11 mouse cellular contexts compared by ENCODE assay signal in genomic region chr4:57068397-57068796, GRCm38 (mm10).
"Had no signal": no experiment of that assay in that cellular context is flagged by ENCODE, and none has a peak within 500 bp of the region (broad histone marks: within the 10 kb centered on the region; RNA-seq: fewer than 3 reads in every experiment).

No protein-coding gene starts in this region.

- H3K9ac ChIP-seq: intestine, embryonic 15.5 days; limb, embryonic 13.5 days; liver, embryonic 14.5 days; midbrain, embryonic 13.5 days had no signal

- ATAC-seq: intestine, embryonic 15.5 days; midbrain, embryonic 13.5 days had no signal

- H3K4me3 ChIP-seq: intestine, embryonic 15.5 days; layer of hippocampus, adult 2 months; limb, embryonic 13.5 days; midbrain, embryonic 13.5 days had no signal

- H3K9me3 ChIP-seq: intestine, embryonic 15.5 days; limb, embryonic 13.5 days; midbrain, embryonic 13.5 days had no signal

- H3K4me2 ChIP-seq: intestine, embryonic 15.5 days; limb, embryonic 13.5 days; midbrain, embryonic 13.5 days had no signal

- H3K27me3 ChIP-seq: intestine, embryonic 15.5 days; midbrain, embryonic 13.5 days had no signal

- H3K36me3 ChIP-seq: intestine, embryonic 15.5 days; limb, embryonic 13.5 days; midbrain, embryonic 13.5 days had no signal

- H3K27ac ChIP-seq: intestine, embryonic 15.5 days; layer of hippocampus, adult 2 months; limb, embryonic 13.5 days; liver, embryonic 14.5 days; midbrain, embryonic 13.5 days had no signal

- DNase-seq: kidney, adult 18-20 months; kidney, postnatal 10 days; kidney, postnatal 4 days; left cerebral cortex, postnatal 4 days; right cerebral cortex, adult 18-20 months; right cerebral cortex, postnatal 25 days had no signal
